Mouse (Mus musculus): ENCODE measurements at regions not wholly inside any gene's neighbourhood (a gene's known extent, or its start where the extent isn't known, plus 50 kb on each side); places are given as distances from the start of the nearest gene placed in this dataset.
A peak's percentile ranks its signal among the peaks of the same experiment; 100 is the strongest.

DNA sequence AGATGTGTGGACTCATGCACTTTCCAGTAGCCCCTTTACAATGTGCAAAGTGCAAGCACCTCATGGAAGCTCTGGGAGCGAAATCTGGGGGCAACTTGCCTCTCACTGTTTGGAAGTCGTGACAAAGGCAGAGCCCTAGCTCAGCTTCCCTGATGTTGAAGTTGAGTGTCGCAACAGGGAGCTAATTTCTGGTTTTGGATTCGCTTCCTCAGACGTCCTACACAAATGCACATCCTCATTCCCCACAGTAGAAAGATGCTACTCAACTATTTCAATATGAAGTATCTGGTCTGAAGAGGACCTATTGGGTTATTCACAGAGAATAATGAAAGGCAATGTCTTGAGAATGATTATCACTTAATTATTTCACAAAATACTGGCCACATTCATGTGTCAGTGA, 331.3 kb downstream of the Adgrl2 start:
- DNase-seq (ENCODE audit: low spot score in 2 of 2): no peak

DNA sequence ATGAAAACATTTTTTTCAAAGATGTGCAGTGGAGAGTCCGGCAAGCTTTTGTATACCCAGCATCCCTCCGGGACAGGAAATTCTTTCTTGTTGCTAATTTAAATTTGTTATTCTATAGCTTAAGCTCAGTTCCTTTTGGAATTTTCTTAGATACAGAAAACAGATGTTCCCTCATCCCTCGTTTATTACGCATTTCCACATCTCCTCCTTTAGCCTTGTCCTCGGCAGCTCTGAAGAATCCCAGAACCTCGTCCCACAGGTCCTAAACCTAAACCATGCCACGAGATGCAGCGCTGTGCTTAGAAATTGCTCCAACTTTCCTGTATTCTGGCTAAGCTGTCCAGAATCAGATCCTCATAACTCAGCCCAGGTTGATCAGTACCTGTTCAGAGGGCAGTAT, 332.0 kb downstream of the Adgrl2 start:
- DNase-seq (ENCODE audit: low spot score in 2 of 2): no peak

DNA sequence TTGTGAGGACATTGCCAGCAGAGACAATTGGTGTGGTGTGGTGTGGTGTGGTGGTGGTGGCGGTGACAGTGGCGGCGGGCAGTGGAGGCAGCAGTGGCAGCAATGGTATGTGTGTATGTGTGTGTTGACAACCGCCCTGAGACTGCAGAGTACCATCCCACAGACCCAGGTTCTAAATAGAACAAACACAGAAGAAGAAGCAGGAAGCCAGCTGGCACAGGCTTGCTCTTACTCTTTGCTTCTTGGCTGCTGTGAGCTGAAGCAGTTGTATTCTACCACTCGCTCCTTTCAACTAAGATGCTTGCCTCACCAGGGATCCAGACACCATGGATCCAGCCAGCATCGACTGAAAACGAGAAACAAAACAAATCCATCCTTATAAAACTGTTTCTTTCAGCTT, 334.2 kb downstream of the Adgrl2 start:
- DNase-seq (ENCODE audit: low spot score in 2 of 2): no peak

DNA sequence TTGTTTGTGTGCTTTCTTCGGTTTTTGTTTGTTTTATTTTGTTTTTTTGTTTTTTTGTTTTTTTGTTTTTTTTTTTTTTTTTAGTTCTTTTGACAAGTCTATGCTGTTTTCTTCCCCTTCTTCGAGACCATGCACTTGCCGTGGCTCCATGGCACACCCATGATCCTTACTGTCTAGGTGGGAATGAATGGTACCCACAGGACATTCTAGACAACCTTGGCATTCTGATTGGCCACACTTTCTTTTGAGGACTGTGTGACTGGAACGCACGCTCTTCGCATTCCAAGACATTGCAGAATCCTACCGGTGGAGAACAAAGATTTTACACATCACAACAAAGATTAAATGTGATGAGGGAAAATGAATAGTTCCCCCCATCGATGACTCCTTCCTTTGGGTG, 340.1 kb downstream of the Adgrl2 start:
- no peak for DNase-seq (ENCODE audit: low spot score in 2 of 2)

DNA sequence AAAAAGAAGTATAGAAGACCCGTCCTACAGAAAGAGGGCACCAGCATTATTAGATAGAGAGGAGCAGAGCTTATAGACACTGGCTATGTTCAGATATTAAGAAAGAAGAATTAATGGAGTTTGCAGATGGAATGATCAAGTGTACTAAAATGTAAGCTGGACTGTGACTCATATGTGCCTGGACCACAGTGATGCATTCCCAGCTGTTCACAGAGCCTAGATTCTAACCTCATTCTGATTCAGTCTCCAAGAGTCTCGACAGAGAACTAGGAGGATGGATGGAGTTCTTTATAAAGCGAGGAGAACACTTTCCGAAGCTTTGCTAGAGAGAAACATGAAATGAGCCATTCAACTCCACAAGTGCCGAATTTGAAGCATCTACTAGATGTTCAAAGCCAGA, 345.4 kb downstream of the Adgrl2 start:
- no peak for DNase-seq (ENCODE audit: low spot score in 2 of 2)

DNA sequence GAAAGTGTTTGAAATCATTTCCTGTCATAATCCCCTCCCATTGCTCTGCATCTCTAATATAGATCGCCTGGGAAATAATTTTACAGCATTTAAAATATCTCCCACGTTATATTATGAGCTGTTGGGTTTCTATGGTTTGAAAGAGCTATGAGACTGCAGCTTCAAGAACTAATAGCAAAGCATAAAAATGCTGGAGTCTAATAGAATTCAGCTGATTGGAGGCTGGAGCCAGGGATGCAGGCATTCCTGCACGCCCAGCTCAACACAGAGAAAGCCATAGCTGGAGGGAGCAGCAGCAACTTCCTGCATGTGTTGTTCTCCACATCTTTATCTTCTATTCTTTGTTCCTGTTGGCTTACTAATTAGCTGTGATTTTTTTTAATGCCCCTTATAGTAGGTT, 348.8 kb downstream of the Adgrl2 start:
- DNase-seq (ENCODE audit: low spot score in 2 of 2): no peak

DNA sequence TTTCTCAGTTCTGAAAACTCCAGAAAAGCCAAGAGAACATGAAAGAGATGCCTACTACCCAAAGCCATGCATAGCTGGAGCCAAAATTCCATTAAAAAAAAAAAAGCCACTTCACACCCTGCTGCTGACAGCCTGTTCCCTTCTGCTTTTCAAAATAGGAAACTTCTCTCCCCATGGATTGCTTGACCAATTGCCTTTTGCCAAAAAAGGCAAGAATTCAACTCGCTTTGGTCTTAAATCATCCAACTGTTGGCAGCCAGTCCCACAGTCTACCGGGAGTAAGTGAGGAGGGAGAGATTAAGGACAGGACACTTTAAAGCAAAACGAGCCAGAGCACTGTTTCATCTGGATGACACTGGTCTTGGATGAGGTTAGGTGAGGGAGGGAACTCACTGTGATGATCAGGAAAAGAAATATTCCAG, 349.7 kb downstream of the Adgrl2 start:
- peak in 1 of 2 experiments; percentile 28 for DNase-seq (ENCODE audit: low spot score in 2 of 2)

DNA sequence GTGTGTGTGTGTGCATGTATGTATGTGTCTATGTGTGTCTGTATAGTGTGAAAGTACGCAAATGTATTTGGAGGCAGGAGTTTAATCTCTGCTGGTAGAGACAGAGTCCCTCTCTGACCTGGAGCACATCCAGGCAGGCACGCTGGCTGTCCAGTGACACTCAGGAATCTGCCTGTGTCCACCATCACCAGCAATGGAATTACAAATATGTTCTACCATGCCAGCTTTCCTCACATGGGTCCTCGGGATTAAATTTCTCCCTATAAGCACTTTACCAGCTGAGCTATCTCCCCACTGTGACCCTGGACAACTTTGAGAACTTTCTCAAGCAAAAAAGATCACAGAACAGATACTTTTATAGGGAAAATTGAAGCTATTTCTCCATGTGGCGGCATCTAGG, 355.3 kb downstream of the Adgrl2 start:
- no peak for DNase-seq (ENCODE audit: low spot score in 2 of 2)

DNA sequence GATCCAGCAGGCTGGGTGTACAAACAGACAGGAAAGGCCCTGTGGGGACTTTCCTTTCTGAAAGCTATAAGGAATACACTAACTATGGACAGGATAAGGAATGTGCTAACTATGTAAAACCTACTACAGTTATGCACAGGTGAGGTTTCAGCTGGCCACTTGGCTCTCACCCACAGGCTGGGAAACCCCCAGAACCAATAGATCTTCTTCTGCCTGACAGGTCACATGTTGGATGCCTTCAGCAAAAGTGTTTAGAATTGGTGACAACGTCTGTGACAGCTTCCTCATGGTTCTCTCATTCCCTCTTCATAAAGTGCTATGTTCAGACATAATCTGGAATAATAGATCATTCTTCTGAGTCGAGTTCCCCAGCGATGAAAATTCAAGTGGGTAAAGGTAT, 356.0 kb downstream of the Adgrl2 start:
- DNase-seq (ENCODE audit: low spot score in 2 of 2): no peak

DNA sequence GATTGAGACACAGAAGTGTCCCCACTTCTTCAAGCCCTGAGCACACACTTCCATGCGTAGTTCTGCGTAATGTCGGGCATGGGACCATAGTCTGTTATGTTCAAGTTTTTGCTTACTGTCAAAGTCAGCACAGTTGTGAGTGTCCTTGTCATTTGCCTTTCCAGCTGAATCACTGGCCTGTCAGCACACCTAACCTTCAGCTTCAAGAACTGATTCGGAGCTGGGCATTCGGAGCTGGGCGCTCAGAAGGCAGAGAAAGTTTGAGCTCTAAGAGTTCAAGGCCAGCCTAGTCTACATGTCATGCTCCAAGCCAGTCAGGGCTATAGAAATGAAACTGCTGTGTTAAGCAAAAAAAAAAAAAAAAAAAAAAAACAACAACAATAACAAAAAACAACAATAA, 357.1 kb downstream of the Adgrl2 start:
- DNase-seq (ENCODE audit: low spot score in 2 of 2): peak in 1 of 2 experiments; percentile 8

DNA sequence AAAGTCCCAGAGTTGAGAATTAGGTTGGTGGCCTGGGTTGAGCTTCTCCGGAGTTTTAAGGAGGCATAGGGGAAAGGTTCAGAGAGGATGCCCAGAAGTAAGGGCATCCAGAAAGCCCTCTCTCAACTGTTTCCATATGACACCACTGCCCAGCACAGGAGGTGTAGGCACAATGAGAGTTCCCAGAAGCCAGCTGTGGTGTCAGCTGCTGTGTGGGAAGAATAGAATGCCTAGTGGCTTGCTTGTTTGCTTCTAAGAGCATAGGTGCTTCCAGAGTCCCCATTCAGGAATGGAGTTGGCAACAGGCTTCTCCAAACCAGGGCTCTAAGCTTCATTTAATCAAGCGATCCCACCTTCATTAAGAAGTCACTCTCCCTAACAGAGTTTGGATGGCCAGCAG, 357.9 kb downstream of the Adgrl2 start:
- no peak for DNase-seq (ENCODE audit: low spot score in 2 of 2)

DNA sequence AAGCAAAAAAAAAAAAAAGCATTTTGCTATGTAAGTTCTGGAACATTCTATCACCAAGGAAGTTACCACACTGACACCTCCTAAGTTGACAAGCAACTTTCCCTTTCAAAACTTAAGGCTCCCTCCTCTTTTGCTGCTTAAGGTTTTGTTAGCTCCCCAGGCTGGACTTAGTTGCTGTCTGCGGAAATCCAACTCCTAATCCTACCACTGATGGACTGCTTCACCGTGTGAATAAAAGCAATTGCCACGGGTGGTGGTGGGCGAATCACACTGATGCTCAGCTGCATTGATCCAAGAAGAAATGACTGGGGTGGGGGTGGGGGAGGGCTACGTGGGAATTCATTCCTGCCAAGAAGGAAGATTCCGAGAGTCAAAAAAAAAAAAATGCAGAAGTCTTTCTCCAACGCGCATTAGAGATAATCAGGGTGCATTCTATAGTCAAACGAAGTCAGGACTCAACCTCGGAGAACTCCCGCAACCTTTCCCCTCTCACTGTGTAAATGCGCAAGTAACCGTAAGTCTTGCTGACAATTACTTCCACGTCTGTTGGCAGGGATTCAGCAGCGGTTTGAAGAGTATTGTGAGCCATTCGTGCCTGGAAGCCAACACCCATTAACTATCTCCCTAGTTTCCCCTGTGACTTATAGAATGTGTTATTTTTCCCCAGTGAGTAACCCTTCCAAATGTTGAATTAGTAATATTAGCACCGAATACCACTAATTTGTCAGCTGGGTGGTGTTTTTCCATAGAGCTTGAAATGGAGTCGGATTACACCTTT, 358.8 kb downstream of the Adgrl2 start:
- no peak for DNase-seq (ENCODE audit: low spot score in 2 of 2)

DNA sequence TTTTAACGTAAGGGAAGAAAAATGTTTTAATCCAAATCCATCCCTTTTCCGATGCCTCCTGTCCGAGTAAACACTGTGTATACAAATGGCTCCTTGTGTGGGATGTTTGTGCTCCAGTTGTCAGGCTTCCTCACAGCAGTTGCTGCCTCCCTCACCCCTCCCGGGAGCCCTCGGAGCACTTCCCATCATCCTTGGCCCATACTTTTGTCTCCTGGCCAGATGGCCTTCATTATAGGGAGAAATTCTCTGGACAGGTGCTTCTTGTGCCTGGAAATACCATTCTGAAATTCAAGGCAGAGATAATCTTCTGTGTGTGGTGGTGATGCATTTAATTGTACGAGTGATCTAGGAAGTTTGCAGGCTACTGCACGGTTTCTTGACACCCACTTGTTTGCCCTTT, 359.5 kb downstream of the Adgrl2 start:
- DNase-seq (ENCODE audit: low spot score in 2 of 2): no peak

DNA sequence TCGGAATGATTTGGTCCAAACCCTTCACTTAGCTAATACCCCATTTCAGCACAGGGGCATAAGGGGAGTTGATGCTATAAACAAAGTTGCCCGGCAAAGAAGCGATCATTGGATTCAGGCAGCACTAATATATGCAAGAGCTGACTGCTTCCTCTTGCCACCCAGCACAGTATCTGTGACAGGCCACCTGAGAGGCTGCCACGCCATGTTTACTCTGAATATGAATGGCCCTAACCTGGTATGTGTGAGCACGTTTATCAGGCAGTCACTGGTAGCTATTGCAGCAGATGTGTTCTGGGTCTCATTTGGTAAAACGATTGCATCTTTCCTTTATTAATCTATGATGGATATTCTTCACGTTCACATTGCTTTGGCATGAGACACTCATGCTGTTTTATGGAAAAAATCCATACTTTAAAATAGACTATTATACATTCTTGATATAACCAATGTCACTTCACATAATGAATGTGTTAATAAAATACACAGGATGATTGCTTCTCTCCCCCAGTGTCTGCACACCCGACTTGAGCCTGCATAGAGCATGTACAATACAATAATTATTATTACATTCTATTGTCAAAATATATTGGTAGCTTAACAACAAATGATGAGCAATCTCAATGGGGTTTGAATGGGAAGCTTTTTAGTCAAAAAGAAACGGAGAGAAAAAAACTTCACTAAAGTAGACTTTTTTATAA, 375.2 kb downstream of the Adgrl2 start:
- no peak for DNase-seq (ENCODE audit: low spot score in 2 of 2)

DNA sequence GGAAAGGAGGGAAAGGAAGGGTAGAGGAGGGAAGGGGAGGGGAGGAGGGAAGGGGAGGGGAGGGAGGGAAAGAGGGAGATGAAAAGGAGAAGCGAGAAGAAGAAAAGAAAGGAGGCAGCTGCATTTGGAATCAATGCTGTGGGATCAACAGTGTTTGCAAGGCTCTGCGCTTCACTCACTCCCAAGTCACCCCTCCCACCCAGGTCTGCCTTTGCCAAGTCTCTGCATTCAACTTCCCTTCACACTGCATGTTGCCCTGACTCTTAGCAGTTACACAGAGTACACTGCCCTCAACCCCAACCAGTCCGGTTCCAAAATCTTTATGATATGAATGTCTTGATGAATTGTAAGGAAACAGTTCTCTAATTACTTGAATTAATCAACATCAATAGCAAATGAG, 376.9 kb downstream of the Adgrl2 start:
- DNase-seq (ENCODE audit: low spot score in 2 of 2): no peak

DNA sequence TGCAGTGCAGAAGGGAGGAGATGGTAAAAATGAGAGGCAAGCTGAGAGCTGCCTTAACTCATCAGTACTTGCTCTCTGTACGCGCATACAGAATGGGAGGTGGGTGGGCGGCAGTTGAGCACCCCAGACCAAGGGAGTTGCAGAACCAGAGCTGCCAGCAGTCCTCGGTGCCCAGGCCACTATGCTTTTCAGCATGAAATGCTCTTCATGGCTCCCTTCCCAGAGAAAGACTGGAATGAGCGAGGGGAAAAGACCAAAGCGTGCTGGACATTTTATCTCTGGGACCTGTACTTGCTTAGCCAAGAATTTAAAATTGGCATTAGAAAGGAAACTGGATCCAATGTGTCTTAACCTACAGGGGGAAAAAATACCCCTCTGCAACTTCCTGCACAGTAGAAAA, 387.1 kb downstream of the Adgrl2 start:
- DNase-seq (ENCODE audit: low spot score in 2 of 2): no peak

DNA sequence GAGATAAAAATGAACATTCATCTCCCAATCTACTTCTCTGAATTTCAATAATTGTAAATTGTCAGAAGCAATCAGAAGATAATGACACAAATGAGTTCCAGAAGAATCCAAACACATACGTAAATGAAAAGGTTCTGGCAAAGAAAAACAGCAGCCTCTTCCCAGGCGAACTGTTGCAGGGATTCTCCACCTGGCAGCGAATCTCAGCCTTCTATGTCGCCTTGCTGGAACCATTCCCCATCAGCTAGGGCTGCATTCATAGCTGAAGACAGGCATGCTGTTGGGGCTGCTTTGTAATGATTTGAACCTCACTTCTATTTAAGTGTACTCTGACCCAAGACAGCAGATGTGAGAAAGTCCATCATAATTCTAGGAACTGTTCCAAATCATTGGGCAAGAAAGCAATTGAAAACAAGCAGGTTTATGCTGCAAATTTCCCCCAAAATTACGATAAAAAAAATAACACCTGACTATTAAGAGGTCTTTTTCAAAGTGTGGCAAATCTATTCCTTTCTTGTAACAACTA, 387.6 kb downstream of the Adgrl2 start:
- DNase-seq (ENCODE audit: low spot score in 2 of 2): peak in 1 of 2 experiments; percentile 6

DNA sequence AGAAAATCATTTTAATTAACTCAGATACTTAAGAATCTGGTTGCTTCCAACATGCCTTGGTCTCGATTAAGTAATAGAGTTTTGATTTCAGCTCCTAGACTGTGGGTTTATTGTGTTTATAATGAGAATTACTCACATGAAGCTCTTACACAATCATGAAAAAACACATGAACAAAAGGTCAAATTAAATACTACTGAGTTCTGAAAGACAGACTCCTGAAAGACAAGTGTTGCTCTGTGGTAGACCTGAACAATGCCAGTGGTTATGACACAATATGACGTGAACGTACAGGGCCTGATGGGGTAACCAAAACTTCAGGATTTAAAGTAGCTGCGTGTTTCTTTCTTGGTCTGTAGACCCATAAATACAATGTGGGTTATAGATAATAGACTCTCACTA, 394.8 kb downstream of the Adgrl2 start:
- no peak for DNase-seq (ENCODE audit: low spot score in 2 of 2)

DNA sequence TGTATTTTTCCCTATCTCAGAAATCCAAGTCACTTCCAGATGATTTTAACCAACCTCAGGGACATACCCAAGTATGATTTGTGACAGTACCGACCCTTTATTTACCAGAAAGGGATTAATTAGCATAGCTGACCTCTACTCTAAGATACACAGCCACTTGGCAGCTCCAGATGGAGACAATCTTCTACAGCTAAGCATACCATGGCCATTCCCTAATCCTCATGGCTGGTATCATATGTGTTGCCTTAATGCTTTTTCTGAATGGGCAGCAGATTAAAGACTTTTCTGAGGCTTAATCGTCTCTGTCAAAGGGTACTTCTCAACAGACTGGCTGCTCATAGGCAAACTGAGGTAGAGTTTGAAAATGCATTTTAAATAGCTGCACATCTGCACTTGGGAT, 400.8 kb downstream of the Adgrl2 start:
- DNase-seq (ENCODE audit: low spot score in 2 of 2): no peak

DNA sequence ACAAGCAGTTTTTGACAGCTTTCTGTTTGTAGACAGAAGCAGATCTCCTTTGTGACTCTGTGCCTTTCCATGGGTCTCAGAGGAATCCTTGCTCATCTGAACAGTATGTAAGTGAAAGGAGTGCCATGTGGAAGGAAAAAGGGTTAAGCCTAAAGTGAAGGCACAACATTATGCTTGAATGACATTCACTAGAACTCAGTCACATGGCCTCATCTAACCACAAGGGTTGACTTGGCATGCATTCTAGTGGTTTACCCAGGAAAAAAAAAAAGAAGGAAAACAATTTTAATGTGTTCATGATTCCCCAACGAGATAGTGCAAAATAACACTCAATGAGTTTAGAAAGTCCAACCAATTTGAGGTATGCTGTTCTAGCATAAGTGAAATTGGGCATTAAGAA, 414.6 kb downstream of the Adgrl2 start:
- DNase-seq (ENCODE audit: low spot score in 2 of 2): no peak

DNA sequence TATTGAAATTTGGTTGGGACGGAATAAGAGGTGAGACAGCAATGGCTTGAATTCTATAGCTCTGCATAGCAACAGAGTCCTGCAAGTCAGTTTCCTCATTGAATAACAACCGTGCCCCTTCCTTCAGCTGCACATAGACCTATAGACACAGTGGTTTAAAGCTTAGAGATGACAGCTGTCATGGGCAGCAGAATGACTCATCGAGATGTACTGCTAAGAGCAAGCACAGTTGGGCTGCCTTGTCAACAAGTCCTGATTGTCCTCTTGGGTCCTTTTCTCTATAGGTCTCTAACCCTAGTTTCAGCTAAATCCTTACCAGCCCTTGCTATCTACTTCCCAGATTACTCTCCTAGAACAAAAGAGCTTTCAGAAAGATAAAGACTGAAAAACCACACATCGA, 417.9 kb downstream of the Adgrl2 start:
- DNase-seq (ENCODE audit: low spot score in 2 of 2): no peak

DNA sequence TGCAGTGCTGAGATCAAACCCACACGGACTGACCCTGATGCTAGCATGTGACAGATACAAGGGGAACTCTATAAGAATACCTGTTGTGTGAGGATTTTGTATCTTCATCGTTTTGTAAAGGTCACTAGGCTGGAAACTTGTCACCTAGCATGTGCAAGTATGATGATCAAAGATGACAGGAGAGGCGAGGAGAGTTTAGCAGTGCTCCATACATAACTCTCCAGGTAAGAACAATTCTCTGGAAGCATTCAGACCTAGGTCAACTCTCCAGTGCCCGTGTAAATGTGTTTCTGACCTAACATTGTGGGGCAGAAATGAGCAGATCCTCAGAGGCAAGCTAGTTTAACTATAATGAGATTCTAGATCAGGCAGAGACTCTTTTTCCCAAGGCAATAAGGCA, 425.6 kb downstream of the Adgrl2 start:
- no peak for DNase-seq (ENCODE audit: low spot score in 2 of 2)

DNA sequence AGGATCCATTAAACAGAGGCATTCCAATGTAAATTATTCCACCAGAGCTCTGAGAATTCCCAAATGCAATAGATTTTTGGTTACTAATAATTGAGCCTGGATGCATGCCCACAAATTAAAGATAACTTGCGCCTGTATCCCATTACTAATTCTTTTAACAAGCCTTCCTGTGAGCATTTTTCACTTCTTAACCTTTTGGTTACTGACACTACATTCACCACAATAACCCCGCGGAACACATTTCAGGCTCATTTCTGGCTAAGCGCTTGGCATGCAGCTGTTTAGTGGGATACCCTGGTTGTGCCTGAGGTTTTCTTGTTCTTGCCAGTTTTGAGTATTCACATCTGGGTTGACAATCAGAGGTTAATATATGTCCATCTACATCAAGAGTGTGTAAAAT, 429.1 kb downstream of the Adgrl2 start:
- no peak for DNase-seq (ENCODE audit: low spot score in 2 of 2)
